Mouse (Mus musculus) myocyte (in vitro differentiated cells): ENCODE results near the gene Slc34a1. TPM values are rescaled to one million over a fixed set of nuclear protein-coding genes. Genes with fewer than 3 reads are reported as not detected.
A peak's percentile ranks its signal among the peaks of the same experiment; 100 is the strongest.

Experiments
- H3K27me3 ChIP-seq: one replicate; pipeline ENCODE4 v1.6.1; 2011; ENCODE audit not compliant: control insufficient read depth, insufficient read depth, insufficient read length
- H3K36me3 ChIP-seq: one replicate; pipeline ENCODE4 v1.6.1; 2011; ENCODE audit not compliant: control insufficient read depth, insufficient read depth
- H3K4me2 ChIP-seq: one replicate; pipeline ENCODE4 v1.6.1; 2011; ENCODE audit warnings: low read depth, control low read depth
- H3K4me3 ChIP-seq: one replicate; pipeline ENCODE4 v1.5.1; 2011; ENCODE audit warnings: mild to moderate bottlenecking, control low read depth, moderate library complexity
- H3K79me2 ChIP-seq: one replicate; pipeline ENCODE4 v1.6.1; 2011; ENCODE audit not compliant: control insufficient read depth, insufficient read depth
- H3ac ChIP-seq: one replicate; pipeline ENCODE4 v1.6.1; 2011; ENCODE audit not compliant: control insufficient read depth, insufficient read length
- CEBPB ChIP-seq: IDR thresholded peaks from 2 replicates; pipeline ENCODE4 v1.6.1; 2011; ENCODE audit warnings: mild to moderate bottlenecking, moderate library complexity; ENCODE audit not compliant: poor library complexity, insufficient read depth, severe bottlenecking
- E2F4 ChIP-seq: IDR thresholded peaks from one replicate; pipeline ENCODE4 v1.6.1; 2011; ENCODE audit warnings: mild to moderate bottlenecking, control low read depth, moderate library complexity; ENCODE audit not compliant: insufficient read depth
- MAX ChIP-seq: IDR thresholded peaks from one replicate; pipeline ENCODE4 v1.6.1; 2011; ENCODE audit warnings: low read depth, mild to moderate bottlenecking, control low read depth
- MYOD1 ChIP-seq, 3 experiments: IDR thresholded peaks; one replicate each; pipeline ENCODE4 v1.6.1; 2011; ENCODE audit warnings: control low read depth in 2 of 3, low read depth in 2 of 3, mild to moderate bottlenecking in 2 of 3, moderate library complexity in 1 of 3; ENCODE audit not compliant: insufficient read length in 2 of 3, control insufficient read depth in 1 of 3
- MYOG ChIP-seq, 3 experiments: IDR thresholded peaks; one replicate each; pipeline ENCODE4 v1.6.1; 2011; ENCODE audit warnings: control low read depth in 2 of 3, low read depth in 2 of 3, mild to moderate bottlenecking in 2 of 3; ENCODE audit not compliant: insufficient read length in 2 of 3, control insufficient read depth in 1 of 3, insufficient read depth in 1 of 3
- POLR2A ChIP-seq: IDR thresholded peaks from one replicate; pipeline ENCODE4 v1.6.1; 2011; ENCODE audit warnings: low read depth, mild to moderate bottlenecking, control low read depth, moderate library complexity; ENCODE audit not compliant: insufficient read length
- POLR2AphosphoS2 ChIP-seq: IDR thresholded peaks from one replicate; pipeline ENCODE4 v1.6.1; 2011; ENCODE audit warnings: low read depth, control low read depth; ENCODE audit not compliant: insufficient read length
- REST ChIP-seq: IDR thresholded peaks from one replicate; pipeline ENCODE4 v1.6.1; 2011; ENCODE audit warnings: mild to moderate bottlenecking, control low read depth, moderate library complexity; ENCODE audit not compliant: insufficient read depth, insufficient read length
- SRF ChIP-seq: IDR thresholded peaks from one replicate; pipeline ENCODE4 v1.6.1; 2011; ENCODE audit warnings: low read depth; ENCODE audit not compliant: control insufficient read depth, insufficient read length
- TCF12 ChIP-seq: IDR thresholded peaks from one replicate; pipeline ENCODE4 v1.6.1; 2011; ENCODE audit warnings: mild to moderate bottlenecking, control low read depth; ENCODE audit not compliant: poor library complexity, insufficient read depth, severe bottlenecking
- TCF3 ChIP-seq: IDR thresholded peaks from one replicate; pipeline ENCODE4 v1.6.1; 2011; ENCODE audit warnings: low read depth, control low read depth; ENCODE audit not compliant: insufficient read length
- USF1 ChIP-seq: IDR thresholded peaks from one replicate; pipeline ENCODE4 v1.6.1; 2011; ENCODE audit warnings: low read depth, mild to moderate bottlenecking, control low read depth, moderate library complexity
- polyA plus RNA-seq: library from polyadenylated mRNA; unstranded; fragments of >200 nt; fragmentation: generic; extraction: Trizol; gene quantifications from one replicate; pipeline ENCODE4 v1.2.1, GENCODE M21; 2012; ENCODE audit warnings: missing spikeins

The Slc34a1 gene
- polyA plus RNA-seq, 1 experiment, result 0.04 TPM

DNA sequence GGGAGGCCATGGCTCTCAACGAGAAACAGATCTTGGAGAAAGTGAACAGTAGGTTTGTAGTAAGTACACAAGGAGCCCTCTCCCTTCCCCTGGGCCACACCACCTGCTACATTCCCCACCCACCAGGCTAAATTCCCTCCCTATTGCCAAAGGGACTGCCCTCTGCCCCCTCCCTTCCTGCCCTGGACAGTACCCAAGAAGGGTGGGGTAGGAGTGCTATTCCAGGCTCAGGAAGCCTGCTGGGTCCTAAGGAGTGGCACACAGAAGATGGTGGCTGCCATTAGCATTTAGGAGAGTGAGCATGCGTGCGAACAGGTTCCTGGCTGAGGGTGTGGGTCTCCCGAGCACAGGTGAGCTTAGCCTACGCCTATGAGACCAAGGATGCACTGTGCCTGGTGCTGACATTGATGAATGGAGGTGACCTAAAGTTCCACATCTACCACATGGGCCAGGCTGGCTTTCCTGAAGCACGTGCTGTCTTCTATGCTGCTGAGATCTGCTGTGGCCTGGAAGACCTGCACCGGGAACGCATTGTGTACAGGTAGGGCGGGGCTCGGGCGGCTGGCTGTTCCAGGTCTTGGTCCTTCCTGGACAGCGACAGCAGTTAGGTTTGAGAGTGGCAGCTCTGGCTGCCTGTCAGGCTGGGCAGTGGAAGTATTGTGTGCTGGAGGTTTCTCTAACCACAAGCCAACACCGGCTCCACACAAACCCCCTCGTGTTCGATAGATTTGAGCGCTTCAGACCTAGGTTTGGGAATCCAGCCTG is 54.0 kb downstream of the Slc34a1 start:
- TF ChIP-seq USF1, result no peak
- no peak for TF ChIP-seq MAX
- TF ChIP-seq CEBPB, result no peak
- no peak for TF ChIP-seq REST
- no peak for TF ChIP-seq E2F4
- peak; percentile 35 for TF ChIP-seq TCF12
- TF ChIP-seq POLR2AphosphoS2, result peak; percentile 11
- peak in 2 of 3 experiments; percentile 28 to 78 for TF ChIP-seq MYOG (IDR thresholded peaks at IDR 0.05; ENCODE audit: control insufficient read depth in 1 of 3, insufficient read depth in 1 of 3, insufficient read length in 2 of 3, low read depth in 2 of 3)
- no peak for TF ChIP-seq TCF3
- peak in 1 of 3 experiments; percentile 85 for TF ChIP-seq MYOD1 (IDR thresholded peaks at IDR 0.05; ENCODE audit: control insufficient read depth in 1 of 3, insufficient read length in 2 of 3, low read depth in 2 of 3)
- no peak for TF ChIP-seq SRF
- TF ChIP-seq POLR2A, result no peak
- Histone ChIP-seq H3K79me2 (peaks cover 20% of the 10 kb centered on the region), H3K4me2 (peak overlapping the region; percentile 56), H3K4me3 (peak overlapping the region; percentile 12), H3K36me3 (peaks cover 5% of the 10 kb centered on the region), H3K27me3 (no peaks in the 10 kb centered on the region), H3ac (no peak overlapping the region)

DNA sequence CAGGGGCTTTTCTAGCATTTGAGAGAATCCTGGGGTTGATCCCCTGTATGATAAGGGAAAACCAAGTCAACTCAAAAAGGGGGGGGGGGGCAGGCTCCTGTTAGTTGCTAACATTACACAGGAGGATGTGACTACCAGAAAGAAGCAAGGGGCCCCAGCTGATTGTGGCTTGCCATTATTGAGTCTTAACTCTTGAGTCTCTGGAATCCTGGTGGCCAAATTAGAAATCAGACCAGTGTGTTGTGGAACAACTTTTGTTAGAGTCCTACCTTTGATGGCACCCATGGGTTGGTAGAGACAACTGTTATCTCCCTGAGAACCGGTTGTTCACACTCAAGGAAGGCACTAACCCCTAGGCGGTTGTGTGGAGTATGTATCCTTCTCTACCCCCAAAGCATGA is 65.0 kb downstream of the Slc34a1 start:
- Histone ChIP-seq H3K79me2 (no peaks in the 10 kb centered on the region), H3K4me3 (no peak overlapping the region), H3K36me3 (no peaks in the 10 kb centered on the region), H3ac (no peak overlapping the region), H3K27me3 (no peaks in the 10 kb centered on the region), H3K4me2 (no peak overlapping the region)
- TF ChIP-seq MYOG (IDR thresholded peaks at IDR 0.05; ENCODE audit: control insufficient read depth in 1 of 3, insufficient read depth in 1 of 3, insufficient read length in 2 of 3, low read depth in 2 of 3) (no peak), MYOD1 (IDR thresholded peaks at IDR 0.05; ENCODE audit: control insufficient read depth in 1 of 3, insufficient read length in 2 of 3, low read depth in 2 of 3) (no peak), REST (no peak), POLR2A (no peak), CEBPB (no peak), USF1 (no peak), E2F4 (no peak), TCF3 (no peak), MAX (no peak), TCF12 (no peak), SRF (no peak), POLR2AphosphoS2 (no peak)

- Histone ChIP-seq H3ac (no peak overlapping the region), H3K27me3 (no peaks in the 10 kb centered on the region), H3K36me3 (no peaks in the 10 kb centered on the region), H3K79me2 (no peaks in the 10 kb centered on the region), H3K4me3 (peak overlapping the region; percentile 14), H3K4me2 (peak overlapping the region; percentile 71)
- TF ChIP-seq POLR2AphosphoS2, result peak; percentile 12
- no peak for TF ChIP-seq REST
Observed at GRCm38 (mm10) chr13:55463399-55464026, 65.5 kb downstream of the Slc34a1 start.

DNA sequence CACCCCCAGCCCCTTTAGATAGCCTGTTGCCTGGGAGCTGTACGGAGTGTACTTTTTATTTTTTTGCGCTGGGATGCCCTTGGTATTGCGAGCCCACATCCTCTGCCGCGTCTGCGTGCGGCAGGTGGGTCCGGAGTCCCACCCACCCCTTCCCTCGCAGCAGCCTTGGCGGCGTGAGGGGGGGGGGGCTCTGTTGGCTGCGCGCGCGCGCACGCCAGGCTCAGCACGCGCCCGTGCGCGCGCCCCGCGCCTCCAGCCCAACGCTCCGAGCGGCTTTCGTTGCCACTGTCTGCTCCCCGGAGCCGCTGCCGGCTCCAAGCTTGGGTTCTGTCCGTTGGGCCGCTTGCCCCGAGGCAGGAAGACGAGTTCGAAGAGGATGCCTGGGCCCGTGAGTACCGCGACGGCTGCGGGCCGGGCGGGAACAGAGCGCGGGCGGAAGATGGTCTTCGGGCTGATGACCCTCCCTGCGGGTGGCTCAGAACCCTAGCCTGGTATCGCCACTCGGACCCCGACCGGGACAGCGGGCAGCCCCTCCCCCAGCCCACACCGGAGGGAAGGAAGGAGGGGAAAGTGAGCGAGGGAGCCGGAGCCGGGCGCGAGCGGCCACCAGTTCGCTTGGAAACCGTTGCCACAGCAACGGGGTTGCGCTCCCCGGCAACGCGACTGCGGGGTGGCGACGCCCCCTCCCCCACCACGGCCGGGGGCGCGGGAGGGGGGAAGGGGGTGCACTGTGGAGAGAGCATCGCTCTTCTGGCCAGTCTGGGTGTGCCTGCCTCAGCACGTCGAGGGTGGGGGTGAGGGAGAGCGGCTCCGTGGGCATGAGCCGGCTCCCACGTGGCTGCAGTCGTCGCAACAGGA is 66.3 kb downstream of the Slc34a1 start, which contains the start of gene Prr7:
TSS of gene Prr7 (plus strand) at position 241 of the 858 bp plus-strand sequence.
- H3K27me3 ChIP-seq, result no peaks in the 10 kb centered on the region
- H3ac ChIP-seq, result no peak within 1 kb of the TSS
- H3K4me3 ChIP-seq, result peak within 1 kb of the TSS; percentile 14
- TF ChIP-seq POLR2A, result no peak
- TF ChIP-seq POLR2AphosphoS2, result peak; percentile 71
- H3K79me2 ChIP-seq, result no peaks in the 10 kb centered on the region
- H3K4me2 ChIP-seq, result peak within 1 kb of the TSS; percentile 71
- no peaks in the 10 kb centered on the region for H3K36me3 ChIP-seq

DNA sequence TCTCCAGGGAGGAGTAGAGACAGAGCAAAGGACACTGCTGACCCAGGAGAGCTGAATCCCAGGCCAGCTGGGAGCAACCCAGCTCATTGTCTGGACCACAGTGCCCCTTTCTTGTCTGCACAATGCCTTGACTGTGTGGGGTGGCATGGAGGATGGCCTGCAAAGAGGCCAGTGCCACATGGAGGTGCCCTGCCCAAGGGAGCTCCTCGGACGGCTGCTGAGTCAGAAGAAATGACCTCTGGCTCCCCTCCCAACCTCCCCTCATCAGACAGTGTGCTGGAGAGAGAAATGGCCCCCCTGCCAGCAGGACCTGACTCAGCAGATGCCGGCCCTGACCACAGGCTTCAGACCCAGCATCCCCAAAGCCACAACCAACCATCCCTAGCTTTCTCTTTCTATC is 67.2 kb downstream of the Slc34a1 start:
- Histone ChIP-seq H3K27me3 (no peaks in the 10 kb centered on the region), H3K4me3 (peak overlapping the region; percentile 14), H3K79me2 (no peaks in the 10 kb centered on the region), H3K36me3 (no peaks in the 10 kb centered on the region), H3K4me2 (peak overlapping the region; percentile 71), H3ac (no peak overlapping the region)
- TF ChIP-seq REST (no peak), POLR2AphosphoS2 (peak; percentile 62), MYOG (IDR thresholded peaks at IDR 0.05; ENCODE audit: control insufficient read depth in 1 of 3, insufficient read depth in 1 of 3, insufficient read length in 2 of 3, low read depth in 2 of 3) (peak in 1 of 3 experiments; percentile 15), MYOD1 (IDR thresholded peaks at IDR 0.05; ENCODE audit: control insufficient read depth in 1 of 3, insufficient read length in 2 of 3, low read depth in 2 of 3) (peak in 1 of 3 experiments; percentile 16), POLR2A (no peak)
